Mouse (Mus musculus): ENCODE data around the gene Tmprss11d.
"Not testable (repeated sequence)": the region's sequence is repeated elsewhere in the genome, so short reads cannot be mapped to it uniquely, and the experiment has no call there.

Gene Tmprss11d

GRCm38 (mm10) chr5:86373320-86373719 lies at the start of gene Tmprss11d:
TSS of gene Tmprss11d (minus strand) at chr5:86373420.
- in situ Hi-C loops (cut with MboI, MseI): no loop called here

- in situ Hi-C loops (cut with MboI, MseI): loop anchor here in 1 of 2 experiments (10.0 kb wide), 1 partner anchor 337 kb away; no protein-coding TSS in a partner anchor
Observed at GRCm38 (mm10) chr5:86421323-86422028, 48.3 kb upstream of the Tmprss11d start.

DNA sequence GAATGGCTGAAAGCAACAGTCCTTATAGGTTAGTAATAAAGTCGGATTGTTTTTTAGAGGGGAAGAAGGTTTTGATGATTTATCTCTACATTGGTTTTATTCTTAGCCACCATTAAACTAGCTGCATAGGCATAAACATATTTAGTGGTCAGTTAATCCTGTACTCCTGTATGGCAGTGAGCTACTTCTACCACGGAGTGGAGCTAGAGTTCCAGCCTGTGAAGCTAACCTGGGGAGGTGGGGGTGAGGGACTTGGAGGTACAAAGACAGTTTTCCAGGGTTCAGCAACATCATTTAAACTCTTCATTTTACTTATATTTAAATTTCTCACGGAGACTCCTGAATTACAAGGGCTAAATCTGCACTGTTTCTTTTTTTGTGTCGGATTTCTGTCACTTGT lies 46.3 kb upstream of the Tmprss11d start:
- in situ Hi-C loops (cut with MboI, MseI): no loop called here

DNA sequence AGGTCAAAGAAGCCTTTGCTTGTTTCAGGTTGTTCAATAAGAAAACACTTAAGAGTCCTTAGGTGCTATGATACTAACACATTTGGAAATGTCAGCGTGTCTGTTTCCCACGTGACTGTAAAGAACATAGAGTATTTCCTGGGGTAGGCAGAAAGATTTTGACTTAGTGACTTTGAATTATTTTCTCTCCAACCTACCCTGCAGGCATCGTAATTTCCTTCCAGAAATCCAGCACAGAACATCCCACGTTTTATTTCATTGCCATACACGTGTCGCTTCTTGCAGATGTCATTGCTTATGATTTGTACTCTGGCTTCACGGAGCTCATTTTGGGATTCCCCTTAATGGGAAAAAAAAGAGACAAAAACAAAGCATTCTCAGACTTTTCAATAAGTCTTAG lies 41.1 kb upstream of the Tmprss11d start:
- in situ Hi-C loops (cut with MboI, MseI): loop anchor here in 1 of 2 experiments (5.0 kb wide), 1 partner anchor 222 kb away; no protein-coding TSS in a partner anchor

DNA sequence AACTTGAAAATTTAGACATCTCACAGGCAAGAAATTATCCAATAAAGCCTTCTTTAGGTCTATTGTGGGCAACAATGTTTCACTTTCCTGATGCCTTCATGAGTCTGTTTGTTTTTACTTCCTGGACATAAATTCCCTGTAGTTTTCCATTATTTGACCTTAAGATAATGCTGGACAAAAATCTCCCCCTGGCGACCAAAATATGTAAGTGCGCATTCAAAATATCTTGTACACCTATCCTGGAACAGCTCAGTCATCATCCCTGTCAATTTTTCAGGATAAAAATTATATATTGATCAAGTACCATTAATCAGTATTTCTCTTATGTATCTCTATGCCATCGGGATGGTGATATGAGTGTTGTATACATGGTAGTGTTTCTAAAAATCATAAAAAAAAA lies 37.6 kb upstream of the Tmprss11d start:
- in situ Hi-C loops (cut with MboI, MseI): loop anchor here in 1 of 2 experiments (5.0 kb wide), 1 partner anchor 219 kb away; no protein-coding TSS in a partner anchor

- in situ Hi-C loops (cut with MboI, MseI): loop anchor here (5.0 to 10.0 kb wide), 2 partner anchors 73 to 221 kb away; no protein-coding TSS in a partner anchor
Observed at GRCm38 (mm10) chr5:86407941-86408340, 34.7 kb upstream of the Tmprss11d start.

- in situ Hi-C loops (cut with MboI, MseI): loop anchor here (5.0 to 10.0 kb wide), 2 partner anchors 72 to 220 kb away; no protein-coding TSS in a partner anchor
Observed at GRCm38 (mm10) chr5:86407191-86407590, 34.0 kb upstream of the Tmprss11d start.

- in situ Hi-C loops (cut with MboI, MseI): loop anchor here in 1 of 2 experiments (10.0 kb wide), 1 partner anchor 1995 kb away; no protein-coding TSS in a partner anchor
Observed at GRCm38 (mm10) chr5:86359412-86359985, 13.7 kb downstream of the Tmprss11d start.

DNA sequence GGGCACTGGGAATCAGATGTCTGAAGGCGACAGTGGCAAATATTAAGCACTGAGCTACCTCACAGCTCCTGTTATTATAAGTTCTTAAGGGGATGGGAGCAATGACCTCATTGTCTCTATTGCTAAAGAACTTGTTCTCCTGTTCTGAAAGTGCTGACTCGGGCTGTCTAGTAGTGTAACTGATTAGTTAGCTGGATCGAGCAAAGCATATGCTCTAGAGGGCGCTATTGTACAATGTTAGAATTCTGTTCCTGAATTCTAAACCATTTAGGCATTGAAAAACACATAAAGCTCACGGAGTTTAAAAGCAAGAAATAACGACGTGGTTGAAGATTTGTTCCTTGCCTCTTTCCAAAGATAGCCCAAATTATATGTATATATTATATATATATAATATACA lies 20.3 kb downstream of the Tmprss11d start:
- in situ Hi-C loops (cut with MboI, MseI): loop anchor here in 1 of 2 experiments (10.0 kb wide), 1 partner anchor 2002 kb away; no protein-coding TSS in a partner anchor

- in situ Hi-C loops (cut with MboI, MseI): not testable (repeated sequence)
Observed at GRCm38 (mm10) chr5:86318018-86318956, 54.9 kb downstream of the Tmprss11d start.

- in situ Hi-C loops (cut with MboI, MseI): no loop called here
Observed at GRCm38 (mm10) chr5:86306116-86306515, 67.1 kb downstream of the Tmprss11d start.

DNA sequence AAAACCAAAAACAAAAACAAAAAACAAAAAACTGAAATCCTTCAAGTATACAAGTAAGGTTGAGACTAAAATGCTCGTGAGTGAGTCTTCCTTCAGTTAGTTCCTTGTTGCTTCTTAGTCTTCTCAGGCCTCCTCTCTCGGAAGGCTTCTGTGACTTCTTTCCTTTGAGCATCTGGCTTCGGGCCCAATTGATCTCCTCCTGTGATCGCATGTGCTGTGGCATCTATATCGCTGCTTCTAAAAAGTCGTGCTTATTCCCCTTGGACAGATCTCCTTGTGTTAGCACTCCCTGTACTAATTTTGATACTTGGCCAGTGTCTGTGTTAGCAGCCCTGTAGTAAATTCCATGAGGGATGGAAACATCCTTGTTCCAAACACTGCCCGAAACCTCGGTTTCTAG lies 69.3 kb downstream of the Tmprss11d start:
- in situ Hi-C loops (cut with MboI, MseI): no loop called here

DNA sequence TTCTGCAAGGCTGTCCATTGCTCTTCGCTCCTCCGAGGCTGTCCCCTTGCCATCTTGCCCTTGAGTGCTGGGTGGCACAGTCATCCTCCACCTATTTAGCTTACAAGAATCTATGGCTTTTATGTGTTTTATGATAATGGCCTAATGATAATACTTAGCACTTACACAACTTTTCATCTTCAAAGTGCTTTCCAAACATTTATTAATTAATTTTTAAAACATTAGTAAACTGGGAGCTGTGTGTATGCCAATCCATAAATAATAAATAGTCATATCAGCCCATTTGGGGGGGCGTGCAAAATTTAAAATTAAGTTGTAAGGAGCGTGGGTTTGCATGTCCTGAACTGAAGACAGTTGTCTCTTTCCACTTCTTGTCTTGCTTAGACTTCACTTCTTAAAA lies 84.0 kb downstream of the Tmprss11d start, which contains the start of gene Tmprss11c:
TSS of gene Tmprss11c (minus strand) at position 101 of the 400 bp plus-strand sequence.
- in situ Hi-C loops (cut with MboI, MseI): no loop called here

All from T-helper 17 cell (primary cell).